Mouse (Mus musculus): ENCODE data around the gene Svep1. TPM values are rescaled to one million over a fixed set of nuclear protein-coding genes. Genes with fewer than 3 reads are reported as not detected.

Svep1 gene
- total RNA-seq, 2 experiments from 2014 or later, result 5.7 to 6.3 TPM

Other genes starting within 250 kb of the Svep1 start
- gene Txndc8, start 197.7 kb downstream of the Svep1 start, total RNA-seq (2021), result not detected
- gene Musk, start 79.1 kb upstream of the Svep1 start, total RNA-seq (2021), result 10 to 100 TPM; 21.8 to 44.1 TPM